Mouse (Mus musculus): ENCODE data around the gene Olfr455. TPM values are rescaled to one million over a fixed set of nuclear protein-coding genes. Genes with fewer than 3 reads are reported as not detected.

Olfr455 gene
- not detected in 2 replicates for polyA plus RNA-seq (2012; rRNA removed)

DNA sequence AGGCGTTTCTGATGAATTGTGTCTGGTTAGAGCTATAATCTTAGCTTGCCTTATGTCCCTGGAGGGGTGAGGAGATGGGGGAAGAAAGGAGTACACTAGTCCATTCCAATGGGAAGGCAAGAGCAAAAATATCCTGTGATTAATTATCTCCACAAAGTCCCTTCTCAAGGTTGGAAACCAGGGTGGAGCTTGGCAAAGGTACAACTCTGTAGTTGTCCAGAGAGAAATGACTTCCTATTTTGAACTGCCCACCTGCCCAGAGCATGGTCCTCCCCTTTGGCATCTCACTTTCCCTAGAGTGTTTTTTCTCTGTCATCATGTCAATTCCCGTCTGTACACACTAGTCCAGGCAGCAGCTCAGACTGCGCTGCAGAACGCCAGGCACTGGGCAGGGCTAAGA is at the start of gene Olfr455:
Olfr455 (minus strand) TSS at position 127 of the 400 bp plus-strand sequence.
- Histone ChIP-seq H3K4me3 (replicated peaks; ENCODE audit: extremely low read depth, low read depth, low read length) (no peak within 1 kb of the TSS), H3K4me1 (ENCODE audit: control insufficient read depth, insufficient read depth, low read length) (peaks cover 13% of the 10 kb centered on the region)
- TF ChIP-seq CTCF (IDR thresholded peaks at IDR 0.05; ENCODE audit: insufficient read depth, low read length): no peak
- no peak for TF ChIP-seq POLR2A (IDR thresholded peaks at IDR 0.05; ENCODE audit: borderline replicate concordance, extremely low read depth, low read depth, low read length)
- 71% methylated on average over 4 of the region's 4 CpGs for WGBS
- DNase-seq: no peak

DNA sequence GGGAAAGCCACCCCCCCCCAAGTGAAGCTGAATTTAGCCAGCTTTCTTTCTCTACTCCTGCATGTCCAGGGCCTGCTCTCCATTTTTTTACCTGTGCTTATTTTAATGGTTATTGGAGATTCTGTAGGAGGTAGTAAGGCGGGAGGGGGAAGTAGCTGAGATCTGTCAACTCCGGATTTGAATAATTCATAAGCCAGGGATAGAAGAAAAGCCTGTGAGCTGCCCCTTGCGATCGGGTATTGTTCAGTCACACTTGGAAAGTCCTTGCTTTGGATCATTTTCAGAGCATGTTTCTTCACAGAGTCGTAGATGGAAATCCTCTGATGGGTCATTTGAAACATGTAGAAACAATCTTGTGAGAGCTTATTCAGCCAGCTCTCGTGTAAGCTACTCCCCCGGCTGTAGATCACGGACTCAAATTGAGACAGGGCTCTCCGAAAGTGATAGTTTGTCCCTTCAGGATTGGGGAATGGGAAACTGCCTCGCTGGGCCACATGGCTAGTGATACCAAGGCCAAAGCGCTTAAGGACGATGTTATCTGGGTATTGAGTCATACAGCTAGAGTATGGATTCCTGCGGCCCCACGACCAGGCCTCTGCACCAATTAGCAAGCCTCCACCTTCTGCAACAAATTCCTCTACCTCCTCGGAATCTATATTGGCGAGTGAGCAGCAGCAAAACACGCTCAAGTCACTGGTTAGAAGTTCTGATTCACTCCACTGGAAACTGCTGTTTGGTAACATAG is 45.9 kb upstream of the Olfr455 start:
- no peak for TF ChIP-seq CTCF (IDR thresholded peaks at IDR 0.05; ENCODE audit: insufficient read depth, low read length)
- no peak for TF ChIP-seq POLR2A (IDR thresholded peaks at IDR 0.05; ENCODE audit: borderline replicate concordance, extremely low read depth, low read depth, low read length)
- WGBS: 79% methylated on average over 17 of the region's 17 CpGs
- H3K4me1 ChIP-seq (ENCODE audit: control insufficient read depth, insufficient read depth, low read length): no peaks in the 10 kb centered on the region
- DNase-seq: no peak
- H3K4me3 ChIP-seq (replicated peaks; ENCODE audit: extremely low read depth, low read depth, low read length): no peak overlapping the region

DNA sequence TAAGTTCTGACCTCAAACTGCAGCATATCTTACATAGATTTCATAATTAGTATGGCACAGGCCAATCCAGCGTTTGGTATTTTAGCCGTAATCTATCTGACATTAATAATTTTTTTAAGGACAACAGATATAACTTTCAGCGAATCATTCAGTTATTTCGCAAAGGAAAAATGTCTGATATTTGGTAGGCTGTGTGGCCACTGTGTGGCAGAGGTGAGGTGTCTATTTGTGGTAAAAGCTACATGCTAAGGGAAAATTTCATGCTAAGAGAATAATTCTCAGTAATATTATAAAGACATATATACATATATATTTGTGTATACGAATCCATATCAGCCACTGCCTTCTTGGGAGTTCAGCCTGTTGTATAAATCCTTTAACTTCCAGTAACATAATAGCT is 39.2 kb upstream of the Olfr455 start:
- H3K4me1 ChIP-seq (ENCODE audit: control insufficient read depth, insufficient read depth, low read length): peaks cover 2% of the 10 kb centered on the region; the same call in 1 of the 2 replicates
- 78% methylated on average over 5 of the region's 5 CpGs for WGBS
- H3K4me3 ChIP-seq (replicated peaks; ENCODE audit: extremely low read depth, low read depth, low read length): no peak overlapping the region
- TF ChIP-seq POLR2A (IDR thresholded peaks at IDR 0.05; ENCODE audit: borderline replicate concordance, extremely low read depth, low read depth, low read length) (no peak), CTCF (IDR thresholded peaks at IDR 0.05; ENCODE audit: insufficient read depth, low read length) (no peak)
- no peak for DNase-seq

DNA sequence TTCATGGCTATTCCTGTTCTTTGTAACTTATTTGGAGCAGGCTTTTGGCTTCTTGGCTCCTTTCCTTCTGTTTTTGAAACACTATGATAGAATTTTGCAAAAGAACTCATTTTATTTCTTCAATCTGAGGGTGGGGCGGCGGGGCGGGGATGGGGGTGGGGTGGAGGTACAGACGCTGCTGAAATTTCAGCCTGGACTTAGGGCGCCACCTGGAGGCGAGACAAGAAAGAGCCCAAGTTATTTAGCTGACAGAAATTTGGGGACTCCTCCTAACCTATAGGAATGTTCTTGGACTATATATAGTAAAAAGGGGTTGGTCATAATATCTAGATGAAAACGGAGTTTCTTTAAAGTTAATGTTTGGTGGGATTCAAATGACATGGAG is 36.1 kb upstream of the Olfr455 start:
- H3K4me3 ChIP-seq (replicated peaks; ENCODE audit: extremely low read depth, low read depth, low read length): no peak overlapping the region
- WGBS: 1% methylated on average over 7 of the region's 7 CpGs
- peak; percentile 50 for DNase-seq
- H3K4me1 ChIP-seq (ENCODE audit: control insufficient read depth, insufficient read depth, low read length): peaks cover 2% of the 10 kb centered on the region; the same call in 1 of the 2 replicates
- TF ChIP-seq CTCF (IDR thresholded peaks at IDR 0.05; ENCODE audit: insufficient read depth, low read length) (peak; percentile 67), POLR2A (IDR thresholded peaks at IDR 0.05; ENCODE audit: borderline replicate concordance, extremely low read depth, low read depth, low read length) (no peak)

DNA sequence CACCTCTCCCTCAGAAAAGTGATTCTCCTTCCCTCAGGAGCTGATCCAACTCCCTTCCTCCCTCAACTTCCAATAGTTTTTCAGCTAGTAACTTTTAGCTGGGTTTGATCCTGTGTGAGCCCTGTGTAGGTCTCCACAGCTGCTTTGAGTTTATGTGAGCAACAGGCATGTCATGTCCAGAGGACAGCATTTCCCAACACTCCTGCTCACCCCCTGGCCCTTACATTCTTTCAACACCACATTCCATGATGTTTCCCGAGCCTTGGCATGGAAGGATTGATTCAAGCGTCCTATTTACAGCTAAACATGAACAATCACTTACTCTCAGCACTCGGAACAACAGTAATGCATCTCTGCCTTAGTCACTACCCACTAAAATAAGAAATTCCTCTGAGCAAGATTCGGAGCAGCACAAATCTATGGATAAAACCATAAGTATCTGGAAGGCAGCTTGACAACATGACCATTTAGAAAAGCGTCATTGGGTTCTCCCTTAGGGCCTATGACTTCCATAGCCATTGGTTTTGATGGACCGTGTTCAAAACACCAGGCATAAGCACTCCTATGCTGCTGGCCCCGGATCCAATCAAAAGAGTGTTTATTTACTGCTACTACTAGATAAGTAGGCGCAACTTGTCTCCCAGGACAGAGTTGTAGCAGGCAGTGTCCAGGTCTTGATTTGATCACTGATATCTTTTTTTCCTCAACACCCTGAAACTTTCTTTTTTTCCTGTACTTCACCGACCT is 35.5 kb upstream of the Olfr455 start:
- DNase-seq: no peak
- WGBS: 42% methylated on average over 9 of the region's 9 CpGs
- no peak for TF ChIP-seq POLR2A (IDR thresholded peaks at IDR 0.05; ENCODE audit: borderline replicate concordance, extremely low read depth, low read depth, low read length)
- TF ChIP-seq CTCF (IDR thresholded peaks at IDR 0.05; ENCODE audit: insufficient read depth, low read length): no peak
- H3K4me1 ChIP-seq (ENCODE audit: control insufficient read depth, insufficient read depth, low read length): peaks cover 2% of the 10 kb centered on the region; the same call in 1 of the 2 replicates
- no peak overlapping the region for H3K4me3 ChIP-seq (replicated peaks; ENCODE audit: extremely low read depth, low read depth, low read length)

DNA sequence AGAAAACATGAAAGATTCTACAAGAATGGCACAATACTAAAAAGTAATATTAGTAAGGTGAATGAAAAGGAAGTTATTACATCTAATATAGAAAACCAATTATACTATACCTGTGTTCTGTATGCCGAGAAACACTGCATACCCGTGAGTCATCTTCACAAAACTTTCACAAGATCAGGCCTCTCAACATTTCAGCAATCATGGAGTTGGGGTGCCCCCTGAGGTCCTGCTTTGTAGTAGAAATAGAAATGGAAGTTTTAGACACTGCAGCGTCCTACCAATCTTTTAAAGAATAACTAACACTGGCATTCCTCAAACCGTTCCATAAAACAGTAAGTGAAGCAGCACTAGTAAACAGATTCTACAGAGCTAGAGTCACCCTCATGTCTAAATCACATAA is 31.3 kb upstream of the Olfr455 start:
- WGBS: 41% methylated on average over 4 of the region's 4 CpGs
- Histone ChIP-seq H3K4me1 (ENCODE audit: control insufficient read depth, insufficient read depth, low read length) (peaks cover 2% of the 10 kb centered on the region; the same call in 1 of the 2 replicates), H3K4me3 (replicated peaks; ENCODE audit: extremely low read depth, low read depth, low read length) (no peak overlapping the region)
- no peak for TF ChIP-seq POLR2A (IDR thresholded peaks at IDR 0.05; ENCODE audit: borderline replicate concordance, extremely low read depth, low read depth, low read length)
- TF ChIP-seq CTCF (IDR thresholded peaks at IDR 0.05; ENCODE audit: insufficient read depth, low read length): no peak
- DNase-seq: no peak

DNA sequence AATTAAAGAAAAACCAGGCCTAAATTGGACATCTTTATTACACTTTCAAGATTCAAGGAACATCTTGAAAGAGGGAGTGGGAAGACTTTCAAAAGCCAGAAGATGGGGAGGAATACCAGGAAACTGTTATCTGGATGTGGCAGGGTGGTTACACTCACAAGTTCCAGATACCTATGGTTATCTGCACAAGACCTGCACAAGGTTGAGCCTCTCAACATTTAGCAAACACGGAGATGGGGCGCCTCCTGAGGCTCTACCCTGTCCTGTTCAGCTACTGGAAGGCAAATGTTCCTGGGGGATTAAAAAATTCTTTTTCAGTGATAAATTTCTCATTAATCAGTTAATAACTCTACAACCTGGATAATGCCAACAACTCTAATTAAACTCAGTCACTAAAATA is 30.0 kb upstream of the Olfr455 start:
- DNase-seq: no peak
- no peak for TF ChIP-seq CTCF (IDR thresholded peaks at IDR 0.05; ENCODE audit: insufficient read depth, low read length)
- TF ChIP-seq POLR2A (IDR thresholded peaks at IDR 0.05; ENCODE audit: borderline replicate concordance, extremely low read depth, low read depth, low read length): no peak
- no peaks in the 10 kb centered on the region for H3K4me1 ChIP-seq (ENCODE audit: control insufficient read depth, insufficient read depth, low read length)
- 91% methylated on average over 2 of the region's 2 CpGs for WGBS
- H3K4me3 ChIP-seq (replicated peaks; ENCODE audit: extremely low read depth, low read depth, low read length): no peak overlapping the region

DNA sequence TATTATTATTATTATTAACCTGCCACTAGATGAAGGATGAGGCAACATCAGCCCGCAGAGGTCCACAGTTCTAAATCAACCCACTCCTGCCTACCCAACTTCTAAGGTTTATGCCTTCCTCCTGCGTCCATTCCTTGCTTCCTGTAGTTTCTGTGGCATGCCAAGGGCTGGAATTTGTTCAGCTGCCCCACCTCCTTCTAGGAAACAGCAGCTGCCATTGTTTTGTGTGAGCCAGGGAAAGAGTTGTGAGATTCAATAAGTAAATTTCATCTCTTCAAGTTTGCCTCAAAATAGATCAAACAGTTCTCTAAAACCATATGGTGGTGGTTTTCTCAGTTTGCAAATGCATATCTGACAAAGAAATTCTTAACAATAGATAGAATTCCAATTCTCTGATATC is 20.8 kb upstream of the Olfr455 start:
- 34% methylated on average over 2 of the region's 2 CpGs for WGBS
- H3K4me3 ChIP-seq (replicated peaks; ENCODE audit: extremely low read depth, low read depth, low read length): no peak overlapping the region
- H3K4me1 ChIP-seq (ENCODE audit: control insufficient read depth, insufficient read depth, low read length): no peaks in the 10 kb centered on the region
- no peak for DNase-seq
- TF ChIP-seq POLR2A (IDR thresholded peaks at IDR 0.05; ENCODE audit: borderline replicate concordance, extremely low read depth, low read depth, low read length) (no peak), CTCF (IDR thresholded peaks at IDR 0.05; ENCODE audit: insufficient read depth, low read length) (no peak)

DNA sequence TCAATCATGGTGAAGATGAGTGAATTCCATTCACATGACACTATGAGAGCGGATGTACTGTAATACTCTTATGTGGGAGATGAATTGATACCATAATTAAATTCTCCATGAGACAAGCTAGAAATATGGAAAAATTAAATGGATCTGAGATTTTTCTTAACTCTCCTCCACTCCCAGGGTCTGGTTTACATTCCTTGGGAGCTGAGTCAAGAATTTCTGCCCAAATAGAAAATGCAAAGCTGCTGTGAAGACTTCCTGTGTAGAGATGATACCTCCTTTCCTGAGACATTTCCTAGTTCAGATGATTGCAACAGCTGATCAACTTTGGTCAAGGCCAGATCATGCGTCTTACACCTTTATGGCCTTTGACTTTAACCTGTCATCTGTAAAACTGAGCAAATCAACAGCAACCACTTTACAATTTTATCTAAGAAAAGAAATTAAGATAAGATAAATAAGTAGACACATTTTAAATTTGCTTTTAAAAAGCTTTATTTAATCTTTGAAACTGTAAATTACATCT is 18.8 kb upstream of the Olfr455 start:
- H3K4me1 ChIP-seq (ENCODE audit: control insufficient read depth, insufficient read depth, low read length): no peaks in the 10 kb centered on the region
- no peak for TF ChIP-seq CTCF (IDR thresholded peaks at IDR 0.05; ENCODE audit: insufficient read depth, low read length)
- no peak for DNase-seq
- no peak overlapping the region for H3K4me3 ChIP-seq (replicated peaks; ENCODE audit: extremely low read depth, low read depth, low read length)
- WGBS: 81% methylated on average over 2 of the region's 2 CpGs
